Mouse (Mus musculus): Measurements from ENCODE around the gene Noto. TPM values are rescaled to one million over a fixed set of nuclear protein-coding genes. Genes with fewer than 3 reads are reported as not detected.
A peak's percentile ranks its signal among the peaks of the same experiment; 100 is the strongest.
"Not testable (repeated sequence)": the region's sequence is repeated elsewhere in the genome, so short reads cannot be mapped to it uniquely, and the experiment has no call there.

The Noto gene
- total RNA-seq, 2 experiments from 2014 or later: not detected

GRCm38 (mm10) chr6:85415829-85416228 is 7.9 kb upstream of the Noto start:
- no peak for DNase-seq
- intact Hi-C loops (cut with DNase I): no loop called here

- DNase-seq: no peak
- intact Hi-C loops (cut with DNase I): no loop called here
Measured at GRCm38 (mm10) chr6:85419150-85419549, 4.5 kb upstream of the Noto start.

GRCm38 (mm10) chr6:85431274-85431841 is 7.7 kb downstream of the Noto start:
- no peak for DNase-seq
- intact Hi-C loops (cut with DNase I): no loop called here

- intact Hi-C loops (cut with DNase I): no loop called here
Measured at GRCm38 (mm10) chr6:85431842-85432431, 8.3 kb downstream of the Noto start, which contains the start of gene Smyd5. Smyd5 (plus strand) TSS chr6:85431989.

GRCm38 (mm10) chr6:85433865-85434264 is 10.2 kb downstream of the Noto start:
- DNase-seq: no peak
- intact Hi-C loops (cut with DNase I): no loop called here

More at GRCm38 (mm10) chr6:85431842-85432431, 8.3 kb downstream of the Noto start, which contains the start of gene Smyd5:
- peak; percentile 83 to 85 for DNase-seq

- no peak for DNase-seq
- intact Hi-C loops (cut with DNase I): no loop called here
Measured at GRCm38 (mm10) chr6:85436204-85436603, 12.5 kb downstream of the Noto start.

GRCm38 (mm10) chr6:85436631-85437030 is 12.9 kb downstream of the Noto start:
- intact Hi-C loops (cut with DNase I): no loop called here
- DNase-seq: no peak

- DNase-seq: no peak
- intact Hi-C loops (cut with DNase I): no loop called here
Measured at GRCm38 (mm10) chr6:85441142-85441541, 17.5 kb downstream of the Noto start.

GRCm38 (mm10) chr6:85443488-85444233 is 20.0 kb downstream of the Noto start:
- intact Hi-C loops (cut with DNase I): no loop called here
- DNase-seq: no peak

GRCm38 (mm10) chr6:85444266-85444965 is 20.7 kb downstream of the Noto start:
- no peak for DNase-seq
- intact Hi-C loops (cut with DNase I): no loop called here

GRCm38 (mm10) chr6:85445286-85445685 is 21.6 kb downstream of the Noto start:
- intact Hi-C loops (cut with DNase I): no loop called here
- DNase-seq: no peak

- DNase-seq: no peak
- intact Hi-C loops (cut with DNase I): no loop called here
Measured at GRCm38 (mm10) chr6:85447351-85447750, 23.7 kb downstream of the Noto start.

GRCm38 (mm10) chr6:85450140-85450539 is 26.5 kb downstream of the Noto start:
- DNase-seq: not testable (repeated sequence)
- intact Hi-C loops (cut with DNase I): loop anchor here (5.0 to 10.0 kb wide), 2 partner anchors 137 to 465 kb away; partner anchors contain the start of genes Alms1, Nat8f1 and Tprkb

GRCm38 (mm10) chr6:85450697-85451663 is 27.3 kb downstream of the Noto start, which contains the start of gene Cct7:
Cct7 (plus strand) TSS chr6:85451514.
- DNase-seq: peak; percentile 96 to 97
- intact Hi-C loops (cut with DNase I): loop anchor here (5.0 to 10.0 kb wide), 2 partner anchors 136 to 464 kb away; partner anchors contain the start of genes Alms1, Nat8f1 and Tprkb

- DNase-seq: peak; percentile 96 to 97
- intact Hi-C loops (cut with DNase I): loop anchor here (5.0 to 10.0 kb wide), 2 partner anchors 135 to 463 kb away; partner anchors contain the start of genes Alms1, Nat8f1 and Tprkb
Measured at GRCm38 (mm10) chr6:85451664-85452410, 28.2 kb downstream of the Noto start, which contains the start of gene Pradc1. Pradc1 (minus strand) TSS chr6:85451970.

GRCm38 (mm10) chr6:85452411-85452665 is 28.7 kb downstream of the Noto start:
- no peak for DNase-seq
- intact Hi-C loops (cut with DNase I): loop anchor here (5.0 to 10.0 kb wide), 2 partner anchors 135 to 462 kb away; partner anchors contain the start of genes Alms1, Nat8f1 and Tprkb

GRCm38 (mm10) chr6:85452816-85453215 is 29.1 kb downstream of the Noto start:
- no peak for DNase-seq
- intact Hi-C loops (cut with DNase I): loop anchor here (5.0 to 10.0 kb wide), 2 partner anchors 134 to 462 kb away; partner anchors contain the start of genes Alms1, Nat8f1 and Tprkb

GRCm38 (mm10) chr6:85459621-85460020 is 35.9 kb downstream of the Noto start:
- intact Hi-C loops (cut with DNase I): loop anchor here (10.0 kb wide), 1 partner anchor 455 kb away; the partner anchor contains the start of genes Nat8f1 and Tprkb
- no peak for DNase-seq

GRCm38 (mm10) chr6:85465381-85465780 is 41.7 kb downstream of the Noto start:
- no peak for DNase-seq
- intact Hi-C loops (cut with DNase I): no loop called here
